In the genomic region with DNA sequence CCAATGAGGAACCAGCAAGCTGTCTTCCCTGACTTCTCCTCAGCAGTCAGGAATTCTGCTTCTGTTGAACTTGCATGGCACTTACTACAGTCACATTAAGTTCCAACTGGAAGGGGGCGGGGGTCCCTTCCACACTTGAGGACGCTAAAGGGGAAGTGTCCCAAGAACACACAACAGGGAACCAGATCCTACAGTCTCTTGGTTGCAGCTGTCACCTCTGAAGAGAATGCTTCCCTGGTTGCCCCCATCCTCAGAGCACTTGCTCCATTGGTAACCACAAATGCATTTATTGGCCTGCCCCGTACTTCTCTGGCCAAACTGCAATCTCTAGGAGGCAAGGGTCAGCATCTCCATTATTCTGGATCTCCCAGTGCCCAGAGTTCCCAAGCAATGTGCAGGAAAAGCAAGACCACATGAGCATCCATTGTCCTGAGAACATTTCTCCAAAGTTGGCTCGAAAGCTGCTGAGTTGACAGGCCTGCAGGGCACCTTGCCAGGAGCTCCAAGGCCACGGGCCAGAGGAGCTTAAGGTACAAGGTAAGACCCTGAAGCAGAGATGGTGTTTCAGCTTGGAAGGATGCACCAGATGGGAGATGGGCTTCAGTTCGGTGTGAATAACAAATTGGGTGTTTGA, we compare ENCODE assay signal across 8 mouse cellular contexts. TPM values are rescaled to one million over a fixed set of nuclear protein-coding genes. Genes with fewer than 3 reads are reported as not detected.
DNase-seq lines count a peak whose midpoint lies in the region; ATAC-seq and TF ChIP-seq lines count a peak whose summit lies in the region.
"Had no signal": no experiment of that assay in that cellular context is flagged by ENCODE, and none has a peak within 500 bp of the region (broad histone marks: within the 10 kb centered on the region; RNA-seq: fewer than 3 reads in every experiment).

No protein-coding gene starts in this region.

- TF ChIP-seq POLR2A in limb, embryonic 14.5 days (IDR thresholded peaks at IDR 0.05; ENCODE audit: borderline replicate concordance, extremely low read depth, insufficient read depth, insufficient read length), result no peak

- no peak for ATAC-seq in heart, embryonic 13.5 days (ENCODE audit: extremely low read depth, insufficient number of reproducible peaks, low FRiP score, low TSS enrichment)
- no peak for ATAC-seq in limb, embryonic 14.5 days (ENCODE audit: low FRiP score, low read depth)
- ATAC-seq: intestine, embryonic 16.5 days had no signal

- H3K27me3 ChIP-seq in heart, embryonic 13.5 days (replicated peaks), result no peaks in the 10 kb centered on the region
- no peaks in the 10 kb centered on the region for H3K27me3 ChIP-seq in limb, embryonic 14.5 days (ENCODE audit: control insufficient read depth, insufficient read depth, low read length)

- no peak overlapping the region for H3K9ac ChIP-seq in heart, embryonic 13.5 days
- H3K9ac ChIP-seq in limb, embryonic 14.5 days (ENCODE audit: low read depth, low read length, severe bottlenecking), result no peak overlapping the region

- no peaks in the 10 kb centered on the region for H3K9me3 ChIP-seq in heart, embryonic 13.5 days
- no peaks in the 10 kb centered on the region for H3K9me3 ChIP-seq in limb, embryonic 14.5 days (ENCODE audit: control insufficient read depth, low read length)

- peak overlapping the region; percentile 25; the same call in 1 of the 2 replicates for H3K27ac ChIP-seq in heart, embryonic 13.5 days (replicated peaks)
- H3K27ac ChIP-seq in limb, embryonic 14.5 days (replicated peaks; ENCODE audit: low read depth, low read length), result peak overlapping the region; percentile 49

- peaks cover 50% of the 10 kb centered on the region for H3K4me1 ChIP-seq in heart, embryonic 13.5 days
- H3K4me1 ChIP-seq in limb, embryonic 14.5 days (ENCODE audit: control insufficient read depth, insufficient read depth, low read length), result peaks cover 63% of the 10 kb centered on the region

- DNase-seq in lung, postnatal 36 days, result peak; percentile 47
- DNase-seq in lung, postnatal 14 days, result no peak
- DNase-seq in cerebellum, adult 9-11 months, result peak; percentile 68
- DNase-seq in limb, embryonic 14.5 days (ENCODE audit: low spot score), result no peak
- DNase-seq in right cerebral cortex, postnatal 10 days (ENCODE audit: low spot score in 2 of 2), result no peak
- no peak for DNase-seq in yolk sac, embryonic 10.5 days (ENCODE audit: low spot score)

- no peak overlapping the region for H3K4me3 ChIP-seq in heart, embryonic 13.5 days
- H3K4me3 ChIP-seq in limb, embryonic 14.5 days (replicated peaks; ENCODE audit: low read length), result no peak overlapping the region

- whole genome bisulfite sequencing in heart, embryonic 13.5 days, result 68% methylated on average over 6 of the region's 6 CpGs
- 63% methylated on average over 6 of the region's 6 CpGs for WGBS in limb, embryonic 14.5 days

- H3K36me3 ChIP-seq in heart, embryonic 13.5 days, result no peaks in the 10 kb centered on the region
- H3K36me3 ChIP-seq in limb, embryonic 14.5 days (ENCODE audit: control insufficient read depth, insufficient read depth, low read length), result no peaks in the 10 kb centered on the region

- no peak overlapping the region for H3K4me2 ChIP-seq in heart, embryonic 13.5 days
- no peak overlapping the region for H3K4me2 ChIP-seq in limb, embryonic 14.5 days (replicated peaks; ENCODE audit: low read depth, low read length, severe bottlenecking)

RNA-seq across cellular contexts. Expression of a gene that starts 15.8 kb away (rescaled TPM):
- 19.7 and 24.5 TPM in 2 replicates for polyA plus RNA-seq in heart, embryonic 13.5 days (2015; fragmentation: Nextera tagmentation; extraction: Ambion mirVana)
- polyA plus RNA-seq in limb, embryonic 14.5 days (2012; rRNA removed), result 117 and 138 TPM in 2 replicates
- 8.5 and 8.6 TPM in 2 replicates for polyA plus RNA-seq in limb, embryonic 14.5 days (2014; fragmentation: Nextera tagmentation; extraction: Ambion mirVana)

RNA-seq across cellular contexts. Expression of a gene that starts 35.2 kb away (rescaled TPM):
- 33.8 and 37.9 TPM in 2 replicates for polyA plus RNA-seq in heart, embryonic 13.5 days (2015; fragmentation: Nextera tagmentation; extraction: Ambion mirVana)
- polyA plus RNA-seq in limb, embryonic 14.5 days (2012; rRNA removed), result 29.4 and 32.9 TPM in 2 replicates
- polyA plus RNA-seq in limb, embryonic 14.5 days (2014; fragmentation: Nextera tagmentation; extraction: Ambion mirVana), result 41.2 and 45.4 TPM in 2 replicates

RNA-seq across cellular contexts. Expression of a gene that starts 35.5 kb away (rescaled TPM):
- 84.7 and 93.3 TPM in 2 replicates for polyA plus RNA-seq in heart, embryonic 13.5 days (2015; fragmentation: Nextera tagmentation; extraction: Ambion mirVana)
- polyA plus RNA-seq in limb, embryonic 14.5 days (2012; rRNA removed), result 105 and 109 TPM in 2 replicates
- 110 and 114 TPM in 2 replicates for polyA plus RNA-seq in limb, embryonic 14.5 days (2014; fragmentation: Nextera tagmentation; extraction: Ambion mirVana)

Comparison
In these comparisons a context has a peak if more than half of its experiments do, and no peak if none do; other contexts are left out.
1. DNase-seq: peak in lung, postnatal 36 days (single experiment) and cerebellum, adult 9-11 months (single experiment); none in lung, postnatal 14 days (single experiment), limb, embryonic 14.5 days (single experiment), right cerebral cortex, postnatal 10 days (0 of 2) and yolk sac, embryonic 10.5 days (single experiment).